Mouse (Mus musculus) gastrocnemius, postnatal 14 days (tissue): ENCODE results near the gene Gm10073. TPM values are rescaled to one million over a fixed set of nuclear protein-coding genes. Genes with fewer than 3 reads are reported as not detected.
"Not testable (repeated sequence)": the region's sequence is repeated elsewhere in the genome, so short reads cannot be mapped to it uniquely, and the experiment has no call there.

Experiments used
- DNase-seq: peaks from one replicate; pipeline ENCODE4 v3.0.0; 2021; ENCODE audit warnings: mixed read lengths
- intact Hi-C: fragments of 180-260 bp; cut with DNase I; formaldehyde crosslinking; loops from one replicate; pipeline ENCODE4 v1.15.1; 2025; ENCODE audit warnings: low total_unique reads
- total RNA-seq, 2 experiments: library from RNA; stranded (reverse); gene quantifications; 2 replicates each; pipeline ENCODE4 v1.2.3; 2021

The Gm10073 gene
- total RNA-seq, 2 experiments from 2014 or later = 107 to 123 TPM

DNA sequence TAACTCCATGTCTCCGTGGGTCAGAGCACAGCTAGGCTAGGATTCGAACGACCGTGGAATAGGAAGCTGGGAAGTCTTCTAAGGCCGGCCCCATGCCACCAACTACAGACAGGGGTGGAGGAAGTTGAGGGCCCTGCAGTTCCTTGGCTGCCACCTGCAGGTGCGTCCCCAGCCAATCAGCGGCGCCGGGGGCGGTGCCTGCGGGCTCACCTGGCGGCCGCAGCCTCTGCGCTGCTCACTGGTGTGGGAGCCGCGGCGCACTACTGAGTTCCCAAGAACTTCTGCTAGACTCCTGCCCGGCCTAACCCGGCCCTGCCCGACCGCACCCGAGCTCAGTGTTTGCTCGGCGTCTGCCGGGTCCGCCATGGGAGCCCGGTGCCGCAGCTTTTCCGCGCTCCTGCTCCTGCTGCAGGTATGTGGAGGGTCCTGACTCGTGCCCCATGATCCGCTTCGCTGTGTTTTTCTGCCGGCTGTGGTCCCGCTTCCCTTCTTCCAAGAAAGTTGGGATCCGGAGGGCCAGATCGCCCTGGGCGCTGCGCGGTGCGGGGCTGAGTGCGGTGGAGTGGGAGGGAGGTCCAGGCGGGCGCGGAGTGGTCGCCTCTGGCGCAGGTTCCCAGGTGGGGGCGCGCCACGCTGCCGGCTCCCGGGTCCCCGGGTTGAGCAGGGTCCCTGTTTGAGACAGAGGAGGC is 30.0 kb upstream of the Gm10073 start, which contains the start of gene Cdh1:
TSS of gene Cdh1 (plus strand) at position 221 of the 689 bp plus-strand sequence.
- peak; percentile 13 for DNase-seq
- intact Hi-C loops = no loop called here

DNA sequence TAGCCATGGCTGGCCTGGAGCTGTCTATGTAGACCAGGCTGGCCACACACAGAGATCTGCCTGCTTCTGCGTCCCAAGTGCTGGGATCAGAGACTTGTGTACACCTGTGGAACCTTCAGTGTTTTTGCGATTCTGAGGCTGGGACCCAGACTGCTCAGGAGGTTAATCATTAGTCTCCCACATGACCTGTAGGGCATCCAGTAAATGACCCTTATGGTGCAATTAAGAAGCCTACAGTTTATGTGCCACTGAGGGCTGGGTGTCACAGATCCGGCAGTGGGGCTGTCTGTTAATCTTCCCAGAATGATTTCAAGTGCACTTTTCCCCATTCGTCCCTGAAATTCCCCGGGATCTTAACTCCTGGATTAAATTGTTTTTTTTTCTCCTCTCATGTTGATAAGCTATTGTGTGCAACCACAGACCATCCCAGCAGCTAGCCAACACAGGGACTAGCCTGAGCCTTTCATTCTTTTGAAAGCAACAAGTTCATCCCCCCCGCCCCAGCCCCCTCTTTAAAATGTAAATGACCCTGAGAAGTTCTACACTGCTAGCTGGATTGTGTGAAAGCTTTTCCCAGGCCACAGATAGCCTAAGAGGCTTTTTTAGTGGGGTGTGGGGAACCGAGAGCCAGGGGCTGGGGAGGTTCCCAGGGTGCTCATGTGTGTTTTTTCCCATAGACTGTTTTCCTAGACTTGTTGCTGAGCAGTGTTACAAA is 26.2 kb upstream of the Gm10073 start:
- no peak for DNase-seq
- intact Hi-C loops = no loop called here

- intact Hi-C loops = no loop called here
- no peak for DNase-seq
Measured at GRCm38 (mm10) chr8:106597067-106597466, 23.8 kb upstream of the Gm10073 start.

GRCm38 (mm10) chr8:106595623-106596022 is 22.4 kb upstream of the Gm10073 start:
- intact Hi-C loops, DNase-seq: not testable (repeated sequence)

DNA sequence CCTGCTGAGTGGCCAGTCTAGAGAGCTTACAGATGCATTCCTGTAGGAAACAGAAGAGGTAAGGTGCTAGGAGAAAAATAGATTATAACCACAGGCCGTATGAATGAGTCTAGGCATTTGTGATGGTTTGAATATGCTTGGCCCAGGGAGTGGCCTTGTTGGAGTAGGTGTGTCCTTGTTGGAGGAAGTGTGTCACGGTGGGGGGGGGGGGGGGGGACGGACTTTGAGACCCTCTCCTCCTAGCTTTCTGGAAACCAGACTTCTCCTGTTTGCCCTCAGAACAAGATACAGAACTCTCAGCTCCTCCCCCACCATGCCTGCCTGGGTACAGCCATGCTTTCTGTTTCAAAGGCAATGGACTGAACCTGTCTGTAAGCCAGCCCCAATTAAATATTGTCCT is 19.2 kb upstream of the Gm10073 start:
- no peak for DNase-seq
- intact Hi-C loops = no loop called here

GRCm38 (mm10) chr8:106588443-106589431 is 15.5 kb upstream of the Gm10073 start:
- DNase-seq = no peak
- intact Hi-C loops = no loop called here

GRCm38 (mm10) chr8:106586896-106587295 is 13.6 kb upstream of the Gm10073 start:
- intact Hi-C loops = no loop called here
- peak; percentile 30 for DNase-seq

GRCm38 (mm10) chr8:106585671-106586037 is 12.4 kb upstream of the Gm10073 start:
- intact Hi-C loops = no loop called here
- DNase-seq = no peak

GRCm38 (mm10) chr8:106584942-106585670 is 11.8 kb upstream of the Gm10073 start:
- intact Hi-C loops = no loop called here
- no peak for DNase-seq

- intact Hi-C loops = no loop called here
- no peak for DNase-seq
Measured at GRCm38 (mm10) chr8:106581344-106582088, 8.3 kb upstream of the Gm10073 start.

- DNase-seq = no peak
- intact Hi-C loops = no loop called here
Measured at GRCm38 (mm10) chr8:106579510-106579909, 6.2 kb upstream of the Gm10073 start.

- intact Hi-C loops = no loop called here
- DNase-seq = peak; percentile 27
Measured at GRCm38 (mm10) chr8:106576849-106577555, 3.7 kb upstream of the Gm10073 start.

DNA sequence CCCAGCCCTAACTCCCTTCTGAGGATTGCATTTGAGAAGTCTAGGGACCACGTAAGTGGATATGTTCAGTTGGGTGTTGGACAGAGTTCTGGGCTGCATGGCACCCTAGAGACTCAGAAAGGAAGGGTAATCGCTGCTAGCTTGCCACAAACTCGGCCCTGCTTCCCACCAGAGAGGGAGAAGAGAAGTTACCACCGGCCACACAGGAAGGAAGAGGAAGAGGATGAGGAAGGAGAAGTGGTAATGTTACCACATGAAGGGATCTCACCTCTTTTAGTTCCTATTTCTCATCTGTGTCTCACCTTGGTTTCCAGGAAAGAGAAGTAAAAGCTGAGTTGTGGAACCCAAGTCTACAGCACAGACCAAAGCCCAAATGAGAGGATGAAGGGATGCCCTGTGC is 1.0 kb upstream of the Gm10073 start:
- intact Hi-C loops = no loop called here
- DNase-seq = no peak

- intact Hi-C loops, DNase-seq: not testable (repeated sequence)
Measured at GRCm38 (mm10) chr8:106572175-106572574, 1.1 kb downstream of the Gm10073 start.

DNA sequence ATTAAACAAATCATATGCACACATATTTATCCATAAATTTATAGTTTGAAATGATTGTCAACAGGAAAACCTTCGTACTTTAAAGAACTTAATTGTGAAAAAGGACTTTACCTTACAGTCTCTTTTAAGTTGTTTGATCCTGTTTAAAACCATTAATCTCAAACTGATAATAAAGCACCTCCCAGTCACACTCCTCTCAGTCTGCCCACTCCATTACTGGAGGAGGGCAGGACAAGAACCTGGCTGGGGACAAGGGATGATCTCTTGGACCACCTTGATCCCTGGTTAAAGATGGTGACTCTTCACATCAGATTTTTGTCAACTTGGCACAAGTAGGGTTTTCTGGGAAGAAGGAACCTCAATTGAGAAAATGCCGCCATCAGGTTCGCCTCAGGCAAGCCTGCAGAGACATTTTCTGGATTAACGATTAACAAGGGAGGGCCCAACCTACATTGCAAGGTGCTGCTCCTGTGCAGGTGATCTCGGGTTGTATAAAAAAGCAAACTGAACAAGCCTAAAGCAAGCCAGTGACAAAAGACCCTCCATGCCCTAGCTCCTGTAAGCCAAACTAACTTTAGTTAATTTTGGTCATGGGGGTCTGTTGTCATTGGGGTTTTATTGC is 1.6 kb downstream of the Gm10073 start:
- intact Hi-C loops = no loop called here
- no peak for DNase-seq

DNA sequence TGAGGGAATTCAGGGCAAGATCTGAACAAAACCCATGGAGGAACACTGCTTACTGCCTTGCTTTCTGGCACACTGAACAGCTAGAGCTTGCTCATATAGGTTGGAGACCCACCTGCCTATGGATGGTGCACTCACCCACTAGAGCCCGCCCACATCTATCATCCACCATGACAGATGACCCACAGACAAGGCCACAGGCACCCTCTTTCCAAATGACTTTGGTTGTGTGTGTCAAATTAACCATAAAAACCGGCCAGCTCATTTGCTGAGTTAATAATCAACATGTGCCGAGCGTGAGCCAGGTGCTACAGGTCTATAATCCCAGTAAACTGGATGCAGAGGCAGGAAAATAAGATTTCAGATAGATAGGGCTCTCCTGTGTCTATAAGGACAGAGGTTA is 2.9 kb downstream of the Gm10073 start:
- intact Hi-C loops = no loop called here
- no peak for DNase-seq

DNA sequence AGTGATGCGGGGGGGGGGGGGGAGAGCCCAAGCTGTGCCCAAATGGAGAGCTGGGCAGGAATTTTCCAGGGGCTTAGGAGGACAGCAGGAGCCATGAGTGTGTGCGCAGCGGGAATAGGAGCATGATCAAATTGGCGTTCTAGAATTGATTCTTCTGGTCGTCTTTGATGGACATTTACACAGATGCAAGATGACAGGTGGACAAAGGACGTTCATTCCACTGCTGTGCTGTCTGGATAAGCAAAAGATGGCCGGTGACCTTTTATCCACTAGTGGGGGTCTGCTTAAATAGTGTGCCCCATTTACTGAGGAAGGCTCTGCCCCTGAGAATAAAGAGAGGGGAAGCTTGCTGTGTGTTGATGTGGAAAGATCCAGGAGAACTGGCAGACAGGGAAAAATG is 4.3 kb downstream of the Gm10073 start:
- intact Hi-C loops = no loop called here

More for the DNA sequence above, 4.3 kb downstream of the Gm10073 start:
- DNase-seq = no peak
